Mouse (Mus musculus) heart, postnatal 0 days (tissue): Measurements from ENCODE around the gene Slc26a9.

Experiments used
- CTCF ChIP-seq: IDR thresholded peaks from 2 replicates; pipeline ENCODE4 v1.5.1; 2016; ENCODE audit warnings: antibody characterized with exemption, control low read depth, low read depth
- EP300 ChIP-seq: IDR thresholded peaks from 2 replicates; pipeline ENCODE4 v1.6.1; 2016; ENCODE audit warnings: antibody characterized with exemption, low read depth

GRCm38 (mm10) chr1:131764581-131765338 lies 20.9 kb downstream of the Slc26a9 start:
- TF ChIP-seq CTCF (no peak), EP300 (no peak)
